Mouse (Mus musculus): ENCODE measurements around the gene Zdhhc14.

Zdhhc14 gene

DNA sequence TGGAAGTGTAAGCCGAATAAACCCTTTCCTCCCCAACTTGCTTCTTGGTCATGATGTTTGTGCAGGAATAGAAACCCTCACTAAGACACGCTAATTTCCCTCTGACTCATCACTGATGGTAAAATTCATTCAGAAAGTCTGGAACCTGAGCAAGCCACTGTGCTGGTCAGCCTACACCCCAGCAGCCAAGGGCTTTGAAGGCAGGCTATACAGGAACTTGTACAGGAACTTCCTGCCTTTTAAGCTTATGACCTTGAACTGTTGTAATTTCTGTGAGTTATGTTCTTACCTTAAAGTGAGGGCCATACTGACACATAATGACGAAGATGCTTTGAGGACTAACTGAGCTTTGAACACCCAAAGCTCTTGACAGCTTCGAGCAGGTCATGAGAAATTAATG is 67.9 kb downstream of the Zdhhc14 start:
- DNase-seq: no peak

- peak in 1 of 2 experiments; percentile 43 for DNase-seq
Measured at GRCm38 (mm10) chr17:5563108-5563507, 70.8 kb downstream of the Zdhhc14 start.

GRCm38 (mm10) chr17:5566006-5566405 is 73.6 kb downstream of the Zdhhc14 start:
- no peak for DNase-seq

GRCm38 (mm10) chr17:5567943-5568342 is 75.6 kb downstream of the Zdhhc14 start:
- DNase-seq: no peak

- DNase-seq: no peak
Measured at GRCm38 (mm10) chr17:5569131-5570030, 77.0 kb downstream of the Zdhhc14 start.

DNA sequence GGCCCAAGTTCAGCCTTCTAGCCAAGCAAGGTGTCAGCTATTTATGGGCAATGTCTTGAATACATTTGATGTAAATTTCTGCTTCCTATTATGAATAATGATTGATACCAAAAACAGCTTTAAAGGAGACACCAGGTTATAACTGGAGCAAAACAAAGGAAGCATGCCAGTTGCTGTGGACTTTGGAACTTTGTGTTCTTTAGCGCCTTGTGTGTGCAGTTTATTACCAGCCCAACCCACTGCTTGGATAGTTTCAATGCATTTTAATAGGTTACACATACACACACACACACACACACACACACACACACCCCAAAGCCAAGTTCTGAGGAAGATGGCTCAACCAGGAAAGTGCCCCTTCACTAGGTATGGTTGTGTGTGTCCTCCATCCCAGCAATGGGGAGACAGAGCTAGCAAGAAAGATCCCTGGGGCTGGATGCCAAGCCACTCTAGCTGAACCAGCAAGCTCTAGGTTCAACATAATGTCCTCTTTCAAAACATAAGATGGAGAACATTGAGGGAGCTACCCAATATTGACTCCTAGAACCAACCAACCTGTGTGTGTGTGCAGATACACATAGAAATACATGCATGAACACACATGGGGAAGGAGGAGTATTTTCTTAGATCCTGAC is 79.9 kb downstream of the Zdhhc14 start:
- DNase-seq: peak in 1 of 2 experiments; percentile 57

DNA sequence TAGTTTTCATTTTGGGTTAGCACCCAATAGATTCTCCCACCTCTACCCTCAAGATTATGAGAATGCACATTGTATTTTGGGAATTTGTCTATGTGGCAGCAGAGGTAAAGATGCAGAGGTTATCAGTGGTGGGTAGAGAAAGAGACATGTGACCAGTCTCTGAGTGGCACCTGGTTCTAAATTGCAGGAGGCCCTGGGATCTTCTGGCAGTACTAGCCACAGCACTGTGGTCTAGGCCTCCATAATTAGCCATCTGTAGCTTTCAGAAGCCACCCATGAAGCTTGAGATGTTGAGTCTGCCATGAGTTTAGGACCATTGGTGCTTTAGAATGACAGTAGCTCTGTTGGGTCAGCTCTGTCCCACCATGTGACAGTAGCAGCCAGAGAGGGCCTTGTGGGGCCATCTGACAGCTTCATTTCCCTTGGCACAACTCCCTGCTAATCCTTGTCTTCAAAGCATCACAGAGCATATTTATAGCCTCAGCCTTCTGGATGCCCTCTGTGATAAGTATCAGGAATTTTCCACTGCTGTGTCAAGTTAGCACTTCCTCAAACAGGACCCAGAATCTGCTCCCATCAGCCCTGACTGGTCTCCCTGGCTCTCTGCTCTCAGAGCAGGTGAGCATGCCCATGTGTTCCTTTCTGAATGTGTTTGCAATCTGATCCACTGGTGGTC is 80.5 kb downstream of the Zdhhc14 start:
- DNase-seq: peak; percentile 67 to 73

DNA sequence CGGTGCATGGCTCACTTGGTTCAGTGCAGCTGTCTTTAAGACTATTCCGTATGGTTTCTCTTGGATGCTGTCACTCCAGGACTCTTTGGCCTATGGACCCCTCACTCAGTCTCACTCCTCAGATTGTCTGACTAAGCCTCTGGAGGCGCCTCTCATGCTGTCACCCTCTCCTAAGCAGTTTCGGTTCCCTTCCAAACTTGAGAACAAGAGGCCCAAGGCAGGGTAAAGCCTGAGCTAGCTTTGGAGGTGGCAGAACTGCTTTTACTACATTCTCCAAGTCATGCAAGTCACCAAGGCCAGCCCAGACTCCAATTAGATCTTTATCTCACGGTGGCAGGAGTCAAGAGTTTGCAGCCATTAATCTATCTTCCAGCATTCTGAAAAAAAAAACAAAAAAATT is 82.3 kb downstream of the Zdhhc14 start:
- no peak for DNase-seq

- DNase-seq: peak; percentile 58 to 71
Measured at GRCm38 (mm10) chr17:5575518-5575917, 83.2 kb downstream of the Zdhhc14 start.

- DNase-seq: no peak
Measured at GRCm38 (mm10) chr17:5582232-5582631, 89.9 kb downstream of the Zdhhc14 start.

- no peak for DNase-seq
Measured at GRCm38 (mm10) chr17:5582937-5583336, 90.6 kb downstream of the Zdhhc14 start.

DNA sequence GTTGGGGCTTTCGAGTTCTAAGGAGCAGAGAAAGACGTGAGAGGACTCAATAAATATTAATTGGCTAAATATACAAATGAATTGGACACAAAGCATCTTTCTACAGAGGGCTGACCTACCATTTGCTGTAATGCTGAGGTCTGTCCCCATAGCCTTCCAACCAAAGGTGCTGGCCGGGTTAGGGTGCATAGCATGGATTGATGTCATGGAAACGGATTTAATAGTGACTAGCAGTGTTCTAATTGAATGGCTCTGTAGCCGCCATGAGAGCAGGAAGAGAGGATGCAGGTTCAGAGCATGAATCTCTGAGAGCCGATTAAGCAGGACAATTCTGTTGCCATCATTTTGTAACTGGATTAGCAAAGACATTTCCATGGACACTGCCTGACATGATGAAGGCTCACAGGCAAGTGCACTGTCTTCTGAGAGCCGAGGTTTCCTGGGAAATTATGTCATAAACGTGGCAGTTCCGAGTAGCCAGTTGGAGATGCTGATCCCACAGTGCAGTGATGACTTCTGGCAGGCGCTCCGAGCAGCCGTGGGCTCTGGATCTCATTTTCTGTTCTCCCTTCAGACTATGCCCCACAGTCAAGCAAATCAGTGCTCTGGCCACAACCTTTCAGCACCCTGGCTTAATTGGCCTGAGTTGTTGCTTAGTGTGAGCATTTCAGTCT is 91.3 kb downstream of the Zdhhc14 start:
- peak; percentile 52 to 56 for DNase-seq

DNA sequence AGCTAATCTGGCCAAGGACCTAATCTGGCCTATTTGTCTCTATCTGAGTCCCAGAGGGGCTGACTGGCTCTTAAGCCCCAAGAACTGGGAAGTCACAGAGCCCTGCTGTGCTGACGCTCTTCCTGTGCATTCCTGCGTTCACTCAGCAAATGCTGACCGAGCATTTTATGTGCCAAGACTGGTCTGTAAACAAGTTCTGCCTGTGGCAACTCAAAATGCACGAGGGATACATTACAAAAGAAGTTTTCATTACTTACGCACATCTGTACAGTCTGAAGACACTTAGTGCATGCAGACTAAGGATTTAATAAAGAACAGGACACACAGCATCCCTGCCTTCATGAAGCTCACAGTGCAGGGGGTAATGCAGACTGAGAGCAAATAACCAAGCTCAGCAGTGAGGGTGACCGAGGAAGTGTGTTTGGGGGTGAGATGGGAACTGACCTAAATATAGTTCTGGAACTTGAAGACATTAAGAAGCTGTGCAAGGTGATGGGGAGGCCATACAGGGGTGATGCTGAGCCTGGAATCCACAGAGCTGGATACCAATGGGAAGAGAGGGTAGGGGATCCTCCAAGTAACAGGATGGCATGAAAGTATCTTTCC is 99.3 kb downstream of the Zdhhc14 start:
- no peak for DNase-seq

DNA sequence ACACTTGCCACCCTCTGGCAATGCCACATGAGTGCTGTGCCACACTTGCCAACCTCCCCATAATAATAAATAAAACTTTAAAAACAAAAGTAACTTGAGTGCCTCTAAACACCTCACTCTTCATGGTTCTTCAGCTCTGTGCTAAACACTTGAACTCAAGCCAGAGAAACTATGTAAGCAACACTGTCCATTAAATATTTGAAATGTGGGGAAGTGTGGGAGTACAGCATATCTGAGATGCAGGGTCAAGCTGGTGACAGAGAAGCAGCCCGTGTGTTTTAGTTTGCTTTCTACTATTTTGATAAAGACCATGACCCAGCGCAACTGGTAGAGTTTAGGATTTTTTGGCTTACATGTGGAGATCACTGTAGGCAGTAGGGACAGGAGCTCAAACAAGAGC is 100.7 kb downstream of the Zdhhc14 start:
- no peak for DNase-seq

DNA sequence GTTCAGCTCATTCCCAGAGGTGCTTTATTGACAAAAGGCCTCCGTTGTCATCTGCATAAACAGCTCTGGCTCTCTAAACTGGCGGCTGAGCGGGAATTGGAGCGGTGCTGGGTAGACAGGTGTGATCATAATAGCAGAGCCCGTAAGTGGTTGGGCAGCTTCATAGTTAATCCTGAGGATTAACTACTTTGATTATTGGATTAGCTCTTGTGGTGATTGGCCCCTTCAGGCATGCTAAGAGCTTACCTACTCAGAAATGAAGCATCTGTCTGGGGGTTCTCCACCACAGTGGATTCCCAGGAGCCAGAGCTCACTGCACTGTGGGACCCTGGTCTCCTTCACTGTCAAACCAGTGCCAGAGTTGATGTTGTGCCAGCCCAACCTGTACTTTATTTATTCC is 102.7 kb downstream of the Zdhhc14 start:
- DNase-seq: no peak

DNA sequence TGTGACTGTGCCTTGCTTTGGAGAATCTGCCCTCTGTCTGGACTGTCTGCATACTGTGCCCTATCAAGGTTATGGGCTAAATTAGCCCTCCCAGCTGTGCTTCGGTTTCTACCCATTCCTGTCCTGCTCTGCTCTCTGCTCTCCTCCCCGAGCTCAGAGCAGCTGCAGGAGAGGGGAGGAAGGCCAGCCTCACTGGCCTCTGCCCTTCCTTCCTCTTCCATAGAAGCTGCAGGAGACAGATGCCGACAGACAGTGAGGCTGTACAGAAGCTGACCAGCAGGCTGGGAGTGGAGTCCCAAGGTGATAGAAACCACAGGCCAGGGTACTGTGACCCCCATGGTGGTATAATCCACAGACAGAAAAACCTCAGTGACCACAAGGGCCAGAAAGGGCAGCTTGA is 104.1 kb downstream of the Zdhhc14 start:
- DNase-seq: no peak

DNA sequence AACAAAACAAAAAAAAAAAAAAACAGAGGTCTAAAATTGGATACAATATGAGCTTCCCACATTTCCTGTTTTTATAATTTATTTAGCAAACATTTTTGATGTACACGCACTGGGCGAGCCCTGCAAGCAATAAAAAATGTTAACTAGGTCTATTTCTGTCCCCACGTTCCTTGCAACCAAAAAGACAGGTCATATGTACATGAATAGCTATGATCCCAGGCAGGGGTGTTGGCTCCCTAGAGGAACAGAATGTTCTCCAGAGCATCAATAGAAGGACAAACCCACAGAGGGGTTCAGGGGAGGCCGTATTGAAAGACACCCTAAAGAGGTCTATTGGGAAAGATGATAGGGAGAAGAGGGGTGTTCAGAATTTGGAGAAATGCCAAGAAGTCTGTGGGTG is 106.6 kb downstream of the Zdhhc14 start:
- no peak for DNase-seq

DNA sequence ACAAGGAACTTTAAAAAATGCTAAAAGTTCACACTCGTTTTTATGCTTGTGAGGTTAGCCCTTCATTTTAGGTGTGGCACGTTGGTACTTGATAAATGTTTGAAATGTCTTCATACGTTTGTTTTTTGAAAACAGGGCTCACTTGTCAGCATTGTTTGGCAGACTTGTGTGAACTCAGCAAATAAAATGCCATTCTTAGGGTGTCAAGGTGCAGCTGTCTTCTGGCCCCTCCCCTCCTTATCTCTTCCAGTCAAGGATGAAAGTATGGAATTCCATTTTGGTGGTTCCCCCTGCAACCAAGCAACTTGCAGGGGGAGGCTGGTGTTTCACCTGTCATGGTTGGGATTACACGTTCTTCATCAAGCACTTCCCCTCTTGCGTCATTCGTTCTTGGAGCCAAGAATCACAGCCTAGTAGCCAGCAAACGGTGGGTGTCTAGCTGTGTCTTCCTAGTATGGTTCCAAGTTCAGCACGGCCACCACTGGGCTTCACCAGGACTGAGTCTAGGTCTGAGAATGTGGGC is 108.2 kb downstream of the Zdhhc14 start:
- DNase-seq: no peak

DNA sequence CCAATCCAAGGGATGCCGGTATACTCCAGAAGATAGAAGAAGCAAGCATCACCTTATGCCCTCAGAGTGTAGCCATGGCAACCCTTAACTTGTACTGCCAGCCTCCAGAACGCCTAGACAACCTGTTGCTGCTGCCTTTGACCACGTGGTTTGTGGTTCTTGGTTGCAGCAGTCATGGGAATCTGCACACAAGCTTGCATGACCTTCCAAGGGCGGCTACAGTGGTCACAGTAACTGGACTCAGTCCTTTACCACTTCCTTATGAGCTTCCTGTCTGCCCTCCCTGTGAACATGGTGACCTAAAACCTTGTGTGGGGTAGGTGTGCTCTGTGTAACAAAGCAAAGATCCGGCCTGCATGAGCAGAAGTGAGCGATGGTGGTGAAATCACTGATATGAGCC is 109.6 kb downstream of the Zdhhc14 start:
- no peak for DNase-seq

GRCm38 (mm10) chr17:5606151-5606591 is 113.8 kb downstream of the Zdhhc14 start:
- no peak for DNase-seq

- DNase-seq: peak; percentile 30 to 34
Measured at GRCm38 (mm10) chr17:5607352-5607751, 115.0 kb downstream of the Zdhhc14 start.

DNA sequence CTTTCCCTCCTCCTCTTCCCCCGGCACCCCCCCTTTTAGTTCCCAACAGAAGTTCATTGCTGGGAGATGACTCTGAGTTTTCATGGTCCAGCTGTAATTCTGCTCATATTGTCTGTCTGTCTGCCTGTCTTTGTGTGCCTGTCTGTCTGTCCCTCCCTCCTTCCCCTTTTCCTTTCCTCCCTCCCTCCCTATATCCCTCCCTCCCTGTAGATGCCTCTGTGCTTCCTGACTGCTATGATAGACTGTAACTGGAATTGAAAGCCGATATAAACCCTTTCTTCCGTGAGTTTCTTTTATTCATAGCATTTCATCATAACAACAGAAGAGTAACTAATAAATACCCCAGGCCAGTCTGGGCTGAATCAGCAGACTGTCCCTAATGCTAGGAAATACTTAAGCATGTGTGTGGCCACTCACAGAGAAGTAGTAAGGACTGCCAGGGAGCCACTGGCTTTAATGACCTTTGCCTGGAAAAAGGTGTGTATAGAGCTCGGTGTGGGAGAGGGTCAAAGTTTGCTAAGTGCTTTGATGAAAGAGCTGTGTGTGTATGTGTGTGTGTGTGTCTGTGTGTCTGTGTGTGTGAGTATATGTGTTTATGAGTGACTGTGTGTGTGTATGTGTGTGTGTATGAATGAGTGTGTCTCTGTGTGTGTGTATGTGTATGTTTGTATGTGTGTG is 117.7 kb downstream of the Zdhhc14 start:
- DNase-seq: no peak
